Mouse (Mus musculus) WW6 (cell line): Measurements from ENCODE around the gene Fam3c.

Experiments used
- DNase-seq: peaks from one replicate; pipeline ENCODE4 v3.0.0-alpha.2; 2013; ENCODE audit warnings: low read depth, low spot score

The Fam3c gene

DNA sequence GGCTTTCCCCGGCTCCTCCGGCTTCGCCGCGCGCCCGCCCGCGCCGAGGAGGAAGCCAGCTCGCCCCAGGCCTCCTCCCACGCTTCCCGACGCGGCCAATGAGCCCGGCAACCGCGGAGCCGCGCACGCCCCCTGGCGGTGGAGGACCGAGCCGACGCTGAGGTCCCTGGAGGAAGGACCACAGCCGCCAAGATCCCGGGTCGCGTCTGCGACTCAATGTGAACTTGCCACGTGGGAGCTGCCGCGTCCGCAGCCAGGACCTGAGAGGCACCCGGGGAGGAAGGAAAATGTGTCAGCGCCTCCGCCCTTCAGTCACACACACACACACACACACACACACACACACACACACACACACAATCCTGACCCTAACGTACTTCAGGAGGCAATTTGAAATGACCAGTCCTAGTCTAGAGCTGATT, at the start of gene Fam3c:
TSS of gene Fam3c (minus strand) at position 158 of the 422 bp plus-strand sequence.
- peak; percentile 79 for DNase-seq

- no peak for DNase-seq
These were observed 49.0 kb upstream of the Fam3c start for GRCm38 (mm10) chr6:22405021-22405420.

DNA sequence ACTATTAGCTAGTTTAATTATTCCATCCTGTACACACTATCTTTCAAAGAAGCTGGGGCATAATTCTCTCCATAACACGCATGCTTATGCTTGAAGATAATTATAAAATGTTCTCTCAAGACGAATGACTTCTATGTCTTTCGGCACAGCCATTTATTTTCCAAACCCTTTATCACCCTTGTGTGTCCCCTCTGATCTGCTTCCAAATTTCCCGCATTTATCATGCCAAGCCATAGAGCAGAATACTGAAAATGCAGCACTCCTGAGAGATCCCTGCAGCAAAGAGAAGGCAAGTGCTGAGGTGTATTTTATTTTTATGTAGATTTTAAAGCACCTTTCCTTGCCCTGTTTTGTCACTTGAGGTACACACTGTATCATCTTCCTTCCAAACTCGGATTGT, 47.7 kb upstream of the Fam3c start:
- DNase-seq = no peak

- no peak for DNase-seq
These were observed 47.3 kb upstream of the Fam3c start for GRCm38 (mm10) chr6:22403317-22403716.

- no peak for DNase-seq
These were observed 46.6 kb upstream of the Fam3c start for GRCm38 (mm10) chr6:22402548-22403164.

GRCm38 (mm10) chr6:22402037-22402436, 46.0 kb upstream of the Fam3c start:
- no peak for DNase-seq

- no peak for DNase-seq
These were observed 42.2 kb upstream of the Fam3c start for GRCm38 (mm10) chr6:22398079-22398774.

DNA sequence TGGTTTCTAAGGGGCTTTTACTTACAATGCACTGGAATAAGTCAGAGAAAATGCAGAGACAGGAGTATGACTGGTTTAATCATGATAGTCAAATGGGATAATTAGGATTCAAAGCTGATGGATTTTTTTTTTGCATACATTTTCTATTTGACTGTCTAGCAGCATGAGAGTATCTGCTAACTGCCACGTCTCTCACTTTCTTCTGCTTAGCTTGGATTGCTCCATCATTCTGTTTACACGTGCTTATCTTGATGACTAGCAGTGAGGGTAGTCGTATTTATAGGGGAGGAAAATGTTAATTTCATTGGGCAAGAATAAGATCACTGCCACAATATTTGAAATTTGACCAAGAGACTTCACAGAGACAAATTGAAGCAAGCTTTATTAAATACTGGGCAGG, 39.2 kb upstream of the Fam3c start:
- no peak for DNase-seq

GRCm38 (mm10) chr6:22390654-22391365, 34.8 kb upstream of the Fam3c start:
- DNase-seq = no peak

GRCm38 (mm10) chr6:22385254-22385870, 29.3 kb upstream of the Fam3c start:
- DNase-seq = no peak

- DNase-seq = no peak
These were observed 24.2 kb upstream of the Fam3c start for GRCm38 (mm10) chr6:22380269-22380668.

- DNase-seq = no peak
These were observed 23.8 kb upstream of the Fam3c start for GRCm38 (mm10) chr6:22379831-22380230.

DNA sequence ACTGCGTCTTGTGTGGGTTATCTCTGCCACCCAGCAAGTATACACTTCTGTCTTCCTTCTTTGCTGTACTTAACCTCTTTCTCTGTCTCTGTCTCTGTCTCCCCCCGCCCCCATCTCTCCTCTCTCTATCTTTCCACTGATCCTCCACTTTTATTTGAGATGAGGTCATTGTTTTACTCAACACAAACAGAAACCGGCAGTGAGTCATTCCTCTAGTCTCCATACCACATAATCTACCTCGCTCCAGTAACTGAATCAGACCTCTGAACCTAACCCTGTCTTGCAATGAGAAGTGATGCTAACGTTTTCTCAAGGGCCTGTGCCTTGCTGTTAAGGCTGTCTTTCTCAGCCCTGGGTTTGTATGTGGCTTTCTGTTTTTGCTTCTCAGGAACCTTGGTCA, 22.4 kb upstream of the Fam3c start:
- no peak for DNase-seq

DNA sequence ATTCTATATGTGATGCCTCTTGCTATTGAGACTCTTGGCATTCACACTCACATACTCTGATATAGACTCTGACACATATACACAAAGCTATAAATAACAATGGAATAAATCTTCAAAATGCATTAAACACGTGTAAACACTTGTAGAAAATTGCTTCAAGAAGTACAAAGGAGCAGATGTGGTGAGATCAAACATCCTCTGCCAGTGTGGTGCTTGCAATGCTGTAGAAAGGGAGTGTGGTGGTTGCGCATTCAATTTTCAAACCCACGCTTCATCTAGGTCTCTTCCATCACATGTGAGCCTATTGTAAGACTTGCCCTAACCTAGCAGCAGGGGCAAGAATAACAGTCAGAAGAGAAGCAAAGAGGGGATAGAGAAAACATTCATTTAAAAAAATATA, 18.7 kb upstream of the Fam3c start:
- no peak for DNase-seq

DNA sequence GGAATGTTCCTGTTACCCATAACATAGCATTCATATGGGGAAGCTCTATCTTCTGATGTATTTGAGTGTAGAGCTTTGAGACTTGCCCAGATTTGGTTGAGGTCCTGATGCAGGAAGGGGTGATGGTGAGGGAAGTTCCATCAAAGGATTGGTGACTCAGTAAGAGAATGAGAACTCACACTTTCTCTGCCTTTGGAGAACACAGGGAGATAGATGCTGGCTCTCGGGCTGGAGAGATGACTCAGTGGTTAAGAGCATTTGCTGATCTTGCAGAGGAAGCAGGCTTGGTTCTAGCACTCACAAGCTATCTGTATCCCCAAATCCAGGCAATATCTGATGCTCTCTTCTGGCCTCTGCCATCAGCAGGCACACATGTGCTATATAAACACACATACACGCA, 17.4 kb upstream of the Fam3c start:
- no peak for DNase-seq

- no peak for DNase-seq
These were observed 10.9 kb upstream of the Fam3c start for GRCm38 (mm10) chr6:22366977-22367376.

GRCm38 (mm10) chr6:22363590-22363989, 7.5 kb upstream of the Fam3c start:
- DNase-seq = no peak

DNA sequence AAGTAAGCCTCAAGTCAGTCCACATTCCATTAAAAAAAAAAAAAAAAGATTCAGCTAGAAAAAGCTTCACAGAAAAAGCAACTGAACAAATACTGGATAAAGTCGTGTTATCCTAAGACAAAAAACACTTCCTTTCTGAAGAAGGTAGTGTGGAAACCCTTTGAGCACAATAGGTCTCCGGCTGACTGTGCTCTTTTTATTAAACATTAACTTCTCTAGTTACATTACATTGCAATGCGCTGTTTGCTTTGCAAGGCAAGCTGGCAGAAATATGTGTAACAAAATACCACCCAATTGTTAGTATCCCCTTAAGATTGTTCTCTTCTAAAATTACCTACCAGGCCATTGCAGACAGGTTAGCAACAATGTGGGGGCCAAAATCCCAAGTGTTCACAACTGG, 5.9 kb upstream of the Fam3c start:
- DNase-seq = no peak

DNA sequence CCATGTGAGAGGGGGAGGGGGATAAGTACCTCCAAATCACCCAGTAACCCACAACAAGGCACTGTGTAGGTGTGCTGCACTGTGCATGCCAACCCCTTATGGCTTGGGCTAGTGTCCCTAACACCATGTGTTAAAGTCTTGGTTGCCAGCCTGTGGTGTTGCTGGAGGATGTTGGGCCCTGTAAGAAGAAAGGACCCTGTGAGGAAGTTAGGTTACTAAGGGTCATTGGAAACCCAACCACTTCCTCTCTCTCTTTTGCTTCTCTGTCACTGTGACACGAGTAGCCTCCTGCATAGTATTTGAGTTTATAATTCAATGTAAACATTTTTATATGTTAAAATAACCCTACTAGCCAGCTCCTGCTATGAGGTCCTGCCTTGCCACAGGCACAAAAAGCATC, 3.0 kb upstream of the Fam3c start:
- DNase-seq = no peak

GRCm38 (mm10) chr6:22357351-22357750, 1.3 kb upstream of the Fam3c start:
- no peak for DNase-seq

- DNase-seq = no peak
These were observed 502 bp downstream of the Fam3c start for GRCm38 (mm10) chr6:22355396-22356085.

- no peak for DNase-seq
These were observed 1.4 kb downstream of the Fam3c start for GRCm38 (mm10) chr6:22354675-22355074.
